Mouse (Mus musculus) embryonic fibroblast, embryonic 13.5 days (primary cell): ENCODE results near the gene Btbd16. TPM values are rescaled to one million over a fixed set of nuclear protein-coding genes. Genes with fewer than 3 reads are reported as not detected.

Source experiments
- H3K27ac ChIP-seq: 2 replicates; pipeline ENCODE4 v1.5.1; 2012; ENCODE audit warnings: low read length, control low read depth, inconsistent platforms; ENCODE audit not compliant: insufficient read depth
- H3K4me1 ChIP-seq: 2 replicates; pipeline ENCODE4 v1.6.1; 2011; ENCODE audit warnings: low read length; ENCODE audit not compliant: control insufficient read depth, insufficient read depth
- H3K4me3 ChIP-seq: 2 replicates; pipeline ENCODE4 v1.5.1; 2011; ENCODE audit warnings: mild to moderate bottlenecking, control low read depth, low read length; ENCODE audit not compliant: insufficient read depth
- CTCF ChIP-seq: IDR thresholded peaks from 2 replicates; pipeline ENCODE4 v1.5.1; 2011; ENCODE audit warnings: mild to moderate bottlenecking, control low read depth, low read length, moderate library complexity, borderline replicate concordance; ENCODE audit not compliant: insufficient read depth
- POLR2A ChIP-seq: IDR thresholded peaks from 2 replicates; pipeline ENCODE4 v1.6.1; 2011; ENCODE audit warnings: low read depth, mild to moderate bottlenecking, control low read depth, low read length, moderate library complexity
- polyA plus RNA-seq: library from polyadenylated mRNA; stranded (reverse); fragments of >200 nt; gene quantifications from 2 replicates; pipeline ENCODE4 v1.2.4, GENCODE M21; 2011; ENCODE audit warnings: low read depth; ENCODE audit not compliant: missing spikeins, insufficient read length

Gene Btbd16
- polyA plus RNA-seq, 1 experiment = not detected

- Histone ChIP-seq H3K27ac (no peak overlapping the region), H3K4me3 (no peak overlapping the region), H3K4me1 (no peaks in the 10 kb centered on the region)
- TF ChIP-seq POLR2A (no peak), CTCF (no peak)
Observed at GRCm38 (mm10) chr7:130834299-130834698, 60.4 kb downstream of the Btbd16 start.

GRCm38 (mm10) chr7:130834958-130835861, 61.3 kb downstream of the Btbd16 start:
- TF ChIP-seq CTCF (no peak), POLR2A (no peak)
- H3K4me3 ChIP-seq = no peak overlapping the region
- no peaks in the 10 kb centered on the region for H3K4me1 ChIP-seq
- peak overlapping the region; percentile 9; the same call in 1 of the 2 replicates for H3K27ac ChIP-seq

GRCm38 (mm10) chr7:130836066-130836465, 62.2 kb downstream of the Btbd16 start:
- no peaks in the 10 kb centered on the region for H3K4me1 ChIP-seq
- H3K27ac ChIP-seq = no peak overlapping the region
- no peak overlapping the region for H3K4me3 ChIP-seq
- TF ChIP-seq CTCF (no peak), POLR2A (no peak)

- Histone ChIP-seq H3K4me3 (no peak overlapping the region), H3K27ac (no peak overlapping the region), H3K4me1 (no peaks in the 10 kb centered on the region)
- TF ChIP-seq POLR2A (no peak), CTCF (no peak)
Observed at GRCm38 (mm10) chr7:130837941-130838657, 64.2 kb downstream of the Btbd16 start.

GRCm38 (mm10) chr7:130838658-130839025, 64.8 kb downstream of the Btbd16 start:
- H3K4me1 ChIP-seq = no peaks in the 10 kb centered on the region
- TF ChIP-seq CTCF (no peak), POLR2A (no peak)
- no peak overlapping the region for H3K27ac ChIP-seq
- H3K4me3 ChIP-seq = no peak overlapping the region

GRCm38 (mm10) chr7:130839380-130840100, 65.7 kb downstream of the Btbd16 start:
- H3K27ac ChIP-seq = no peak overlapping the region
- H3K4me1 ChIP-seq = no peaks in the 10 kb centered on the region
- TF ChIP-seq POLR2A (no peak), CTCF (no peak)
- no peak overlapping the region for H3K4me3 ChIP-seq

- no peak overlapping the region for H3K27ac ChIP-seq
- TF ChIP-seq CTCF (no peak), POLR2A (no peak)
- no peak overlapping the region for H3K4me3 ChIP-seq
- H3K4me1 ChIP-seq = no peaks in the 10 kb centered on the region
Observed at GRCm38 (mm10) chr7:130847164-130847718, 73.4 kb downstream of the Btbd16 start.

GRCm38 (mm10) chr7:130854684-130855292, 80.9 kb downstream of the Btbd16 start:
- TF ChIP-seq POLR2A (no peak), CTCF (no peak)
- H3K27ac ChIP-seq = no peak overlapping the region
- H3K4me1 ChIP-seq = no peaks in the 10 kb centered on the region
- no peak overlapping the region for H3K4me3 ChIP-seq

- Histone ChIP-seq H3K4me3 (no peak overlapping the region), H3K4me1 (peaks cover 3% of the 10 kb centered on the region; the same call in 1 of the 2 replicates), H3K27ac (no peak overlapping the region)
- TF ChIP-seq CTCF (no peak), POLR2A (no peak)
Observed at GRCm38 (mm10) chr7:130855681-130856080, 81.8 kb downstream of the Btbd16 start.
